Mouse (Mus musculus) MEL (cell line): ENCODE measurements around the gene Rdh5. TPM values are rescaled to one million over a fixed set of nuclear protein-coding genes. Genes with fewer than 3 reads are reported as not detected.

ENCODE experiments used
- DNase-seq: peaks from one replicate; pipeline ENCODE4 v3.0.0; 2011; ENCODE audit warnings: low read depth, low spot score
- H3K27ac ChIP-seq: 2 replicates; pipeline ENCODE4 v1.5.1; 2012; ENCODE audit warnings: low read depth, mild to moderate bottlenecking, control low read depth, low read length, moderate library complexity; ENCODE audit not compliant: control insufficient read depth
- H3K27me3 ChIP-seq, 2 experiments: fragments of 150-350 bp in 1 of 2; sonication (generic) in 1 of 2; 2 replicates each; pipeline ENCODE4 v1.6.1; 2012; ENCODE audit warnings: low read length in 2 of 2, mild to moderate bottlenecking in 2 of 2, improper control_type of control experiment in 1 of 2, moderate library complexity in 1 of 2; ENCODE audit not compliant: insufficient read depth in 2 of 2, control insufficient read depth in 1 of 2
- H3K36me3 ChIP-seq, 2 experiments: 2 replicates each; pipeline ENCODE4 v1.6.1; 2012 to 2014; ENCODE audit warnings: low read length in 2 of 2, improper control_type of control experiment in 1 of 2, inconsistent platforms in 1 of 2, mild to moderate bottlenecking in 1 of 2; ENCODE audit not compliant: insufficient read depth in 2 of 2, control insufficient read depth in 1 of 2
- H3K4me1 ChIP-seq, 2 experiments: fragments of 150-350 bp in 1 of 2; sonication (generic) in 1 of 2; 2 replicates each; pipeline ENCODE4 v1.6.1; 2012; ENCODE audit warnings: low read length in 2 of 2, improper control_type of control experiment in 1 of 2, mild to moderate bottlenecking in 1 of 2; ENCODE audit not compliant: insufficient read depth in 2 of 2, control insufficient read depth in 1 of 2
- H3K4me3 ChIP-seq, 2 experiments: fragments of 150-350 bp in 1 of 2; sonication (generic) in 1 of 2; 2 replicates each; pipeline ENCODE4 v1.5.1; 2012; ENCODE audit warnings: low read depth in 2 of 2, low read length in 2 of 2, mild to moderate bottlenecking in 2 of 2, moderate library complexity in 2 of 2, control low read depth in 1 of 2, improper control_type of control experiment in 1 of 2; ENCODE audit not compliant: control insufficient read depth in 1 of 2, insufficient read depth in 1 of 2
- H3K79me2 ChIP-seq: 2 replicates; pipeline ENCODE4 v1.6.1; 2012; ENCODE audit warnings: mild to moderate bottlenecking, low read length, moderate library complexity; ENCODE audit not compliant: control insufficient read depth, poor library complexity, insufficient read depth
- H3K9ac ChIP-seq: 2 replicates; pipeline ENCODE4 v1.6.1; 2012; ENCODE audit warnings: low read depth, mild to moderate bottlenecking, control low read depth, low read length, moderate library complexity; ENCODE audit not compliant: control insufficient read depth, poor library complexity, severe bottlenecking
- H3K9me3 ChIP-seq: fragments of 150-350 bp; sonication (generic); replicated peaks from 2 replicates; pipeline ENCODE4 v1.6.1; 2012; ENCODE audit warnings: mild to moderate bottlenecking, low read length, improper control_type of control experiment, moderate library complexity; ENCODE audit not compliant: insufficient read depth
- CHD2 ChIP-seq: IDR thresholded peaks from 2 replicates; pipeline ENCODE4 v1.6.1; 2011; ENCODE audit warnings: low read length, improper control_type of control experiment
- CTCF ChIP-seq, 3 experiments: IDR thresholded peaks in 2 of 3; conservative IDR thresholded peaks in 1 of 3; 2 replicates each; pipeline ENCODE4 v1.5.1; 2011 to 2012; ENCODE audit warnings: low read length in 3 of 3, low read depth in 2 of 3, mild to moderate bottlenecking in 2 of 3, improper control_type of control experiment in 1 of 3, inconsistent platforms in 1 of 3, mixed read lengths in 1 of 3, moderate library complexity in 1 of 3; ENCODE audit not compliant: control insufficient read depth in 1 of 3, insufficient read depth in 1 of 3, poor library complexity in 1 of 3, severe bottlenecking in 1 of 3
- E2F4 ChIP-seq: IDR thresholded peaks from 2 replicates; pipeline ENCODE4 v1.6.1; 2011; ENCODE audit warnings: low read depth, low read length, improper control_type of control experiment, borderline replicate concordance
- ELF1 ChIP-seq: IDR thresholded peaks from 2 replicates; pipeline ENCODE4 v1.6.1; 2014; ENCODE audit warnings: low read depth, mild to moderate bottlenecking, inconsistent platforms, low read length, improper control_type of control experiment, moderate library complexity
- EP300 ChIP-seq, 2 experiments: IDR thresholded peaks; 2 replicates each; pipeline ENCODE4 v1.6.1; 2011; ENCODE audit warnings: improper control_type of control experiment in 2 of 2, low read length in 2 of 2, low read depth in 1 of 2, mild to moderate bottlenecking in 1 of 2
- ETS1 ChIP-seq: IDR thresholded peaks from 2 replicates; pipeline ENCODE4 v1.6.1; 2012; ENCODE audit warnings: low read depth, mild to moderate bottlenecking, inconsistent platforms, low read length, improper control_type of control experiment, moderate library complexity
- GATA1 ChIP-seq: IDR thresholded peaks from 2 replicates; pipeline ENCODE4 v1.6.1; 2011; ENCODE audit warnings: low read depth, low read length, improper control_type of control experiment
- HCFC1 ChIP-seq: IDR thresholded peaks from 2 replicates; pipeline ENCODE4 v1.6.1; 2012; ENCODE audit warnings: low read depth, mild to moderate bottlenecking, inconsistent platforms, low read length, improper control_type of control experiment, moderate library complexity
- MAFK ChIP-seq: IDR thresholded peaks from 2 replicates; pipeline ENCODE4 v1.6.1; 2011; ENCODE audit warnings: low read depth, mild to moderate bottlenecking, low read length, improper control_type of control experiment, borderline replicate concordance
- MAZ ChIP-seq: IDR thresholded peaks from 2 replicates; pipeline ENCODE4 v1.6.1; 2012; ENCODE audit warnings: low read depth, mild to moderate bottlenecking, inconsistent platforms, low read length, improper control_type of control experiment
- MXI1 ChIP-seq: IDR thresholded peaks from 2 replicates; pipeline ENCODE4 v1.6.1; 2011; ENCODE audit warnings: mild to moderate bottlenecking, low read depth, low read length, improper control_type of control experiment
- MYC ChIP-seq: IDR thresholded peaks from 2 replicates; pipeline ENCODE4 v1.6.1; 2011; ENCODE audit warnings: low read depth, mild to moderate bottlenecking, low read length, improper control_type of control experiment, moderate library complexity
- NELFE ChIP-seq: IDR thresholded peaks from 2 replicates; pipeline ENCODE4 v1.6.1; 2011; ENCODE audit warnings: low read depth, low read length, improper control_type of control experiment
- POLR2A ChIP-seq, 2 experiments: IDR thresholded peaks; 2 replicates each; pipeline ENCODE4 v1.6.1; 2011 to 2012; ENCODE audit warnings: low read length in 2 of 2, mild to moderate bottlenecking in 2 of 2, control low read depth in 1 of 2, improper control_type of control experiment in 1 of 2, low read depth in 1 of 2, moderate library complexity in 1 of 2; ENCODE audit not compliant: control insufficient read depth in 1 of 2, insufficient read depth in 1 of 2, poor library complexity in 1 of 2
- POLR2AphosphoS2 ChIP-seq: IDR thresholded peaks from 2 replicates; pipeline ENCODE4 v1.6.1; 2011; ENCODE audit warnings: low read length, improper control_type of control experiment
- POLR2AphosphoS5 ChIP-seq: IDR thresholded peaks from 2 replicates; pipeline ENCODE4 v1.6.1; 2012; ENCODE audit warnings: low read depth, borderline replicate concordance, mild to moderate bottlenecking, inconsistent platforms, low read length, moderate library complexity, mixed read lengths
- SMC3 ChIP-seq: IDR thresholded peaks from 2 replicates; pipeline ENCODE4 v1.6.1; 2011; ENCODE audit warnings: low read depth, low read length, improper control_type of control experiment
- TAL1 ChIP-seq: IDR thresholded peaks from 2 replicates; pipeline ENCODE4 v1.6.1; 2012; ENCODE audit warnings: mild to moderate bottlenecking, inconsistent platforms, low read length, moderate library complexity, mixed read lengths
- UBTF ChIP-seq: IDR thresholded peaks from 2 replicates; pipeline ENCODE4 v1.6.1; 2012; ENCODE audit warnings: low read depth, mild to moderate bottlenecking, inconsistent platforms, low read length, improper control_type of control experiment, moderate library complexity, borderline replicate concordance; ENCODE audit not compliant: insufficient read depth
- USF1 ChIP-seq: IDR thresholded peaks from 2 replicates; pipeline ENCODE4 v1.6.1; 2014; ENCODE audit warnings: low read depth, mild to moderate bottlenecking, inconsistent platforms, low read length, improper control_type of control experiment, moderate library complexity
- ZKSCAN1 ChIP-seq: IDR thresholded peaks from 2 replicates; pipeline ENCODE4 v1.6.1; 2012; ENCODE audit warnings: low read depth, mild to moderate bottlenecking, inconsistent platforms, low read length, improper control_type of control experiment, moderate library complexity
- ZNF384 ChIP-seq: IDR thresholded peaks from 2 replicates; pipeline ENCODE4 v1.6.1; 2012; ENCODE audit warnings: low read depth, mild to moderate bottlenecking, inconsistent platforms, low read length, improper control_type of control experiment
- polyA plus RNA-seq, 2 experiments: library from polyadenylated mRNA; stranded (reverse) in 1 of 2; unstranded in 1 of 2; fragments of >175 nt in 1 of 2; fragments of >200 nt in 1 of 2; gene quantifications; 2 replicates each; pipeline versions ENCODE4 v1.2.1 to v1.2.4; 2012; ENCODE audit warnings: low replicate concordance in 2 of 2, low read depth in 1 of 2; ENCODE audit not compliant: insufficient read length in 2 of 2, insufficient read depth in 1 of 2, missing spikeins in 1 of 2
- total RNA-seq: library from RNA; depleted of rRNA; stranded (reverse); fragments of 300-350 nt; gene quantifications from 2 replicates; pipeline ENCODE4 v1.2.3, GENCODE M21; 2012

The Rdh5 gene
- total and polyA plus RNA-seq, 3 experiments, result 1.2 to 4.2 TPM; not detected in 1

- Histone ChIP-seq H3K36me3 (no peaks in the 10 kb centered on the region), H3K27me3 (peaks cover 0 to 3% of the 10 kb centered on the region in 2 experiments; a peak in 1 of 4 replicates), H3K9me3 (no peaks in the 10 kb centered on the region), H3K4me3 (no peak overlapping the region), H3K79me2 (no peaks in the 10 kb centered on the region), H3K4me1 (no peaks in the 10 kb centered on the region), H3K9ac (no peak overlapping the region), H3K27ac (no peak overlapping the region)
- TF ChIP-seq POLR2A (IDR thresholded peaks at IDR 0.05; ENCODE audit: control insufficient read depth in 1 of 2, insufficient read depth in 1 of 2, low read depth in 1 of 2, low read length in 2 of 2, poor library complexity in 1 of 2) (no peak), ZNF384 (no peak), MXI1 (no peak), CHD2 (no peak), MAZ (no peak)
- DNase-seq, result no peak
Measured at GRCm38 (mm10) chr10:128940475-128941061, 17.9 kb upstream of the Rdh5 start.

GRCm38 (mm10) chr10:128938974-128939373 lies 16.3 kb upstream of the Rdh5 start:
- H3K4me3 ChIP-seq, result no peak overlapping the region
- no peaks in the 10 kb centered on the region for H3K36me3 ChIP-seq
- no peaks in the 10 kb centered on the region for H3K4me1 ChIP-seq
- H3K9me3 ChIP-seq, result no peaks in the 10 kb centered on the region
- no peak overlapping the region for H3K9ac ChIP-seq
- no peak for DNase-seq
- no peaks in the 10 kb centered on the region for H3K79me2 ChIP-seq
- H3K27ac ChIP-seq, result no peak overlapping the region
- H3K27me3 ChIP-seq, result peaks cover 0 to 5% of the 10 kb centered on the region in 2 experiments; a peak in 2 of 4 replicates
- TF ChIP-seq E2F4 (no peak), MAFK (no peak), POLR2AphosphoS2 (no peak), ZKSCAN1 (no peak), HCFC1 (no peak), CHD2 (no peak), SMC3 (no peak), POLR2AphosphoS5 (no peak), GATA1 (no peak), MYC (no peak), ETS1 (no peak), USF1 (no peak), CTCF (IDR thresholded peaks at IDR 0.05 in 2 of 3, conservative IDR thresholded peaks at IDR 0.05 in 1 of 3; ENCODE audit: control insufficient read depth in 1 of 3, insufficient read depth in 1 of 3, low read depth in 2 of 3, low read length in 3 of 3, poor library complexity in 1 of 3, severe bottlenecking in 1 of 3) (no peak), UBTF (no peak), ELF1 (no peak), NELFE (no peak), EP300 (IDR thresholded peaks at IDR 0.05; ENCODE audit: low read depth in 1 of 2, low read length in 2 of 2) (no peak), TAL1 (no peak), MAZ (no peak), ZNF384 (no peak)
